Mouse (Mus musculus) spleen, adult 2 months (tissue): ENCODE measurements around the gene Lclat1. TPM values are rescaled to one million over a fixed set of nuclear protein-coding genes. Genes with fewer than 3 reads are reported as not detected.
"Not testable (repeated sequence)": the region's sequence is repeated elsewhere in the genome, so short reads cannot be mapped to it uniquely, and the experiment has no call there.

ENCODE experiments used
- DNase-seq, 2 experiments: peaks; one replicate each; pipeline versions ENCODE4 v3.0.0 to v3.0.0-alpha.2; 2012 to 2021; ENCODE audit warnings: low spot score in 2 of 2, low read depth in 1 of 2
- H3K27ac ChIP-seq: fragments of 200-500 bp; 2 replicates; pipeline ENCODE4 v1.5.1; 2012; ENCODE audit warnings: low read length, inconsistent platforms; ENCODE audit not compliant: insufficient read depth
- H3K27me3 ChIP-seq: fragments of 200-500 bp; 2 replicates; pipeline ENCODE4 v1.6.1; 2012; ENCODE audit warnings: mild to moderate bottlenecking, moderate library complexity, low read length, inconsistent platforms; ENCODE audit not compliant: control insufficient read depth, insufficient read depth
- H3K36me3 ChIP-seq: fragments of 200-500 bp; 2 replicates; pipeline ENCODE4 v1.6.1; 2012; ENCODE audit warnings: mild to moderate bottlenecking, low read length, inconsistent platforms; ENCODE audit not compliant: control insufficient read depth, insufficient read depth
- H3K4me1 ChIP-seq: fragments of 200-500 bp; 2 replicates; pipeline ENCODE4 v1.6.1; 2011; ENCODE audit warnings: inconsistent platforms; ENCODE audit not compliant: control insufficient read depth, insufficient read depth, insufficient read length
- H3K4me3 ChIP-seq: fragments of 200-500 bp; 2 replicates; pipeline ENCODE4 v1.5.1; 2011; ENCODE audit warnings: mild to moderate bottlenecking, inconsistent platforms; ENCODE audit not compliant: insufficient read depth, insufficient read length; ENCODE audit errors: extremely low read depth
- CTCF ChIP-seq: fragments of 200-500 bp; IDR thresholded peaks from 2 replicates; pipeline ENCODE4 v1.5.1; 2011; ENCODE audit warnings: mild to moderate bottlenecking, inconsistent platforms; ENCODE audit not compliant: insufficient read depth, insufficient read length, insufficient replicate concordance; ENCODE audit errors: extremely low read depth
- POLR2A ChIP-seq: fragments of 200-500 bp; IDR thresholded peaks from 2 replicates; pipeline ENCODE4 v1.6.1; 2011; ENCODE audit warnings: low read depth, low read length, inconsistent platforms
- WGBS: fragments of 180-500 bp; shearing (Covaris S2); methylation state at CpG from one replicate; pipeline ENCODE4 v1.1.7; 2018; 5-methylcytosine and 5-hydroxymethylcytosine counted together
- polyA plus RNA-seq: library from polyadenylated mRNA; depleted of rRNA; stranded (reverse); fragments of >200 nt; gene quantifications from 2 replicates; pipeline ENCODE4 v1.2.3, GENCODE M21; 2012

Lclat1 gene
- polyA plus RNA-seq, 1 experiment, result 6.8 TPM

DNA sequence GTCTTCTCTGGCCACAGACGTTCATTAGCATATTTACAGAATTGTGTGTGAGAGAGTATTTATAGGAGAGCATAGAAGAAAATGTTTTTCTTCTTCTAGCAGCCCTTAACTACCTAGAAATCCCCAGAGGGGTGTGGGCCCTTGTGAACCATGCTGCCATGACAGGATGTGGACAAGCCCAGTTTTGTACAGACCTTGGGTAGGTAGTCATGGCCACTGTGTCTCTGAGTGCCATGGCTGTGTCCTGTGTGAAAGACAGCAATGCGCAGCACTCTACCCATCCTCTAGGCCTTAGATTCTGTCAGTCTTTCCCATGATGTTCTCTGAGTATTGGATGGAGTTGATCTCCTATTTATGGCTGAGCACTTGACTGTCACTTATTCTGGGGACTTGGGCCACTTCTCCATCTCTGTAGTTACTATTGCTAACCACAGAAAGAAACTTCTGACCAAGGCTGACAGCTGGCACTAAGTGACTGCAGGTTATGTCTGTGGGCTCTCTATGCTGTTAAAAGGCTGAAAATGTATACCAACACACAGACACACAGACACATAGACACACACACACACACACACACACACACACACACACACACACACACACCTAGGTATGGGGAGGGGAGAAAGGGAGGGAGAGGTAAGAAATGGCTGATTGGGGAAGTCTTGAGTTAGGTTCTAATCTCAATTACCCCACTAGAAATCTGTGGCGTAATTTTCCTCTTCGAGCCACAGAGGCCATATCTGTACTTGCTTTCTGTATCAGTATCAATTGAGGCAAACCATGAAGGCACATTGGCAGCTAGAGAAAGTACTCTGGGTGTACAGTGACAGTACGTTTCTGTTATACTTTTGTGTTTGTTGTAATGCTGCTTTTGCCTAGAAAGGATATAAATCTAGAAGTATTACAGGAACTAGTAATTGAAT is 29.0 kb downstream of the Lclat1 start:
- peak in 1 of 2 experiments; percentile 51 for DNase-seq
- Histone ChIP-seq H3K4me3 (no peak overlapping the region), H3K36me3 (no peaks in the 10 kb centered on the region), H3K27ac (peak overlapping the region; percentile 74), H3K27me3 (no peaks in the 10 kb centered on the region), H3K4me1 (peaks cover 15% of the 10 kb centered on the region; the same call in 1 of the 2 replicates)
- TF ChIP-seq CTCF (no peak), POLR2A (no peak)
- whole genome bisulfite sequencing, result 62% methylated on average over 5 of the region's 5 CpGs

DNA sequence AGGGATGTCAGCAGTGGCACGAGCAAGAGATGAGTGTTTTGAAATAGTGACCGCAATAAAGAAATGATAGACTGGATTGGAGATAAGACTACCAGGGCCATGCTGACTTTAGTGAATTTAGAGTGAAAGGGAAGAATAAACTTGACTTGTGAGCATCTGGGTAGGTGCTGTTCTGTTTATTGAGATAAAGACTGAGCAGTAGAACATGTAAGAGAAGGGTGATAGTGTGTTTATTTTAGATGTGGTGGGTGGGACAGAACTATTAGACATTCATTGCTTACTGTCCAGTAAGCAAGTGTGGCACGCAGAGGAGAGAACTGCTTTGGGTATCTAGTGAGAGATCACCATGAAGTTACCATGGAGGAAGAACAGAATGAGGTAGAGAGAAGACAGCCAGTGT is 30.4 kb downstream of the Lclat1 start:
- DNase-seq, result no peak

DNA sequence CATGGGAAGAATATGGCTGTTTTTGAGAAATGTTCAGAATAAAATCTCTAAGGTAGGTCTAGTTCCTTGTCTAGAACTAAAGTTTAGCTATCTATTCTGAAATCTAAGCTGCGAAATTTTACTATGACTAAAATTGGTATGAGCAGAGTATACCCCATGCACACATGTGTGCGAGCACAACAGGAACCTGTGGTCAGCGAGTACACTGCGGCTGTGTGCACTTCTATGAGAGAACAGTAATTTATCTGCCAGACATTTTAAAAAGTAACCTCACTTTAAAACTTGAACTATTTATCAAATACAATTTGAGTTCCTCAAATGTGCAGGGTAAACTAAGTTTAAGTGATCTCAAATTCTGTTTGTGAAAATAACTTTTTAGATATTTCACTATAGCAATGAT is 34.2 kb downstream of the Lclat1 start:
- DNase-seq, result no peak
- TF ChIP-seq POLR2A (no peak), CTCF (no peak)
- H3K36me3 ChIP-seq, result no peaks in the 10 kb centered on the region
- WGBS, result 12% methylated on average over 4 of the region's 4 CpGs
- no peak overlapping the region for H3K27ac ChIP-seq
- H3K27me3 ChIP-seq, result no peaks in the 10 kb centered on the region
- H3K4me1 ChIP-seq, result peaks cover 6% of the 10 kb centered on the region; the same call in 1 of the 2 replicates
- no peak overlapping the region for H3K4me3 ChIP-seq

More for the DNA sequence above, 30.4 kb downstream of the Lclat1 start:
- Histone ChIP-seq H3K27ac (no peak overlapping the region), H3K4me3 (no peak overlapping the region), H3K4me1 (peaks cover 19% of the 10 kb centered on the region; the same call in 1 of the 2 replicates), H3K27me3 (no peaks in the 10 kb centered on the region), H3K36me3 (no peaks in the 10 kb centered on the region)
- 94% methylated on average over 3 of the region's 3 CpGs for WGBS
- TF ChIP-seq POLR2A (no peak), CTCF (no peak)

GRCm38 (mm10) chr17:73142445-73142844 is 34.7 kb downstream of the Lclat1 start:
- Histone ChIP-seq H3K4me3 (no peak overlapping the region), H3K27ac (peak overlapping the region; percentile 2; the same call in 1 of the 2 replicates), H3K36me3 (no peaks in the 10 kb centered on the region), H3K27me3 (no peaks in the 10 kb centered on the region), H3K4me1 (peaks cover 6% of the 10 kb centered on the region; the same call in 1 of the 2 replicates)
- WGBS, result 18% methylated on average over 2 of the region's 2 CpGs
- TF ChIP-seq POLR2A (no peak), CTCF (no peak)
- DNase-seq, result no peak

GRCm38 (mm10) chr17:73145426-73145825 is 37.6 kb downstream of the Lclat1 start:
- TF ChIP-seq POLR2A, result no peak
- no peak for TF ChIP-seq CTCF
- DNase-seq, result no peak
- H3K4me1 ChIP-seq, result peaks cover 4% of the 10 kb centered on the region; the same call in 1 of the 2 replicates
- no peaks in the 10 kb centered on the region for H3K27me3 ChIP-seq
- H3K36me3 ChIP-seq, result no peaks in the 10 kb centered on the region
- no peak overlapping the region for H3K27ac ChIP-seq
- no peak overlapping the region for H3K4me3 ChIP-seq
- 76% methylated on average over 2 of the region's 2 CpGs for WGBS

DNA sequence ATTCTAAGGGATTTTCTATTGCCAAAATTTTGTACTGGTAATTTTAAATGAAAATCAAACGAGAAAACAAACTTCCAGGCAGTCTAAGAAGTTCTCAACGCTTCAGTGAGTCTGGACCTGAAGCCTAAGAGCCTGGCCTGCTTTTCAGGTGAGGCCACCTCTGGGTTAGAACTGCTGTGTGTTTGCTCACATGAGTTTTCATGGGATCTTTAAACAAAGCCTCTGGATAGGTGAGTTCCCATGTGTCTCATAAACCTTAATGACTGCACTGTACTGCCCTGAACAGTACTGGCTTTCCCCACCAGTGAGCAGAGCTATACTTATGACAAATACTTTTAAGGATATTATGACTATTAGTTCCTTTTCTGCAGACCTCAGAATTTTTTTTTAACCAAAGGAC is 40.8 kb downstream of the Lclat1 start:
- Histone ChIP-seq H3K27me3 (no peaks in the 10 kb centered on the region), H3K36me3 (no peaks in the 10 kb centered on the region), H3K4me3 (no peak overlapping the region), H3K4me1 (0 out of 2 replicates have a peak, but pooled peaks cover under 1% of the 10 kb centered on the region), H3K27ac (no peak overlapping the region)
- 72% methylated on average over 2 of the region's 2 CpGs for WGBS
- no peak for TF ChIP-seq CTCF
- no peak for TF ChIP-seq POLR2A
- DNase-seq, result no peak

DNA sequence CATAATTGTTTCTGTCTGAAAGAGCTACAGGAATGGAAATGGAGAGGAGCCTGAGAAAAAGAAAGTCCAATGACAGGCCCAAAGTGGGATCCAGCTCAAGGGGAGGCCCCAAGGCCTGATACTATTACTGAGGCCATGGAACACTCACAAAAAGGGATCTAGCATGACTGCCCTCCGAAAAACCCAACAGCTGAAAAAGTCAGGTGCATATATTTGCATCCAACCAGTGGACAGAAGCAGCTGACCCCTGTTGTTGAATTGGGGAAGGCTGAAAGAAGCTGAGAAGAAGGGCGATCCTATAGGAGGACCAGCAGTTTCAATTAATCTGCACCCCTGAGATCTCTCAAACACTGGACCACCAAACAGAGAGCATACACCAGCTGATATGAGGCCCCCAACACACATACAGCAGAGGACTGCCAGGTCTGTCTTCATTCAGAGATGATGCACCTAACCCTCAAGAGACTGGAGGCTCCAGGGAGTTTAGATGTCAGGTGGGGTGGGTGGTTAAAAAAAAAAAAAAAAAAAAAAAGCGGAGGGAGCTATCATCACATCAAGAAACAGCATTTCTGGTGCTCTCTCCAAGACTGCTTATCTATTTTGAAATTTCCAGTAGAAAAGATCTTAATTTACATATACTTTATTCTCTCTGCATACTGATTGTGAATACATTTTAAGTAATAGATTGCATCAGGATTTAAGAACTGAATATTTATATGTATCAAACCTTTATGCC is 45.2 kb downstream of the Lclat1 start:
- H3K27ac ChIP-seq, DNase-seq, H3K4me1 ChIP-seq, H3K4me3 ChIP-seq, H3K27me3 ChIP-seq, H3K36me3 ChIP-seq: not testable (repeated sequence)
- WGBS, result 76% methylated on average over 3 of the region's 3 CpGs
